Mouse (Mus musculus): Measurements from ENCODE around the gene Tmem176a. TPM values are rescaled to one million over a fixed set of nuclear protein-coding genes. Genes with fewer than 3 reads are reported as not detected.

The Tmem176a gene
- total RNA-seq, 4 experiments from 2014 or later, result 24.6 to 105 (median 49.3) TPM

DNA sequence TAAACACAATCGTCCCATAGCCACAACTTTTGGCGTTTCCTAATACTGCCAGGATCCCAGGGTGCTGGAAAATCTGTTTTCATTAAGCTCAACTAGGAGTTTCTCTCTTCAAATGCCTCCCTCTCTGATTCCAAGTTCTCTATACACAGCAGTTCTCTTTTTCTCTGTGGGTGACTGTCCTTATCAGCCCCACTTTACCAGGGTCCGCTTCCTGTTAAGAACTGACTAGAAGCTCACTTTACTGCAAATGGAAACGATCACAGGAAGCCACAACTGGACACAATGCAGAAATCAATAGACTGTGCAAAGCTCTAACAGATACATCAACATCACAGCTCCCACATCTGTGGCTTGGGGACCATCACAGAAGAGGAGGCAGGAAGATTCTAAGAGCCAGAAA is 53.5 kb downstream of the Tmem176a start:
- DNase-seq (ENCODE audit: low spot score in 2 of 2), result no peak

DNA sequence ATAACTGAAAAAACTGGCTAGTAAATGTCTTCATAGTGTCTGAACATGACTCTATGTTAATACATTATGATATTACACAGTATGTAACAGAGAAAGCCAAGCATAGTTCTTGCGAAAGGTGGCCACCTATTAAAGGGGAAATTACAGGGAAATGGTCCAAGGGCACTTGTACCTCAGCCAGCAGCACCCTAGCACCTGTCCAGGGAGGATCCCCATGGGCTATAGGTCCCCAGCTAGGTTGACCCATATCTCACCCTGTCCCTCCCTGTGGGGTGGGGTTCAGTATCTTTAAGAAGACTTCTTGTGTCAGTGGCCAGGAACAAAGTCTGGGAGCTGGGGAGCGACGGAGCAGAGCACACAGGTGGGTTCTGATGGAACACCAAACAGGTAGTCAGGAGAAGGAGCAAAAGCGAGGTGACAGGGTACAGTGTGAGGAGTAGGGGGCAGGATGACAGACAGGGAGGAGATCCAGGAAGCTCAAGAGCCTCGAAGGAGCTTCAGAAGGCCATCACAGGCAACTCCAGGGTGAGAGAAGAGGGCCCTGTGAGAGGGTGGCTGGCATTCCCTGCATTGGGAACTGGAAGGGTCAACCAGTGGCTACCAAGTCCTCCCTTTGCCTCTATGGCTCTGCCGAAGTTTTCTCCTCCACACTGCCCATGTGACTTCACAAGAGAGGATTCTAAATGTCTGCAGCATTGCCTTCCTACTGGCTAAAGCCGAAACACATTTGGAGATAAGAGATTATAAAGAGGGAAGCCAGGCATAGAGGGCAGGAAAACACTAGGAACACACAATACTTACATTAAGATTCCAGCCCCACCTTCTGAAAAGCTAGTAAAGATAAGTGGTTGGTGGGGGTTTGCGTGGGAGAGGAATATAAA is 54.5 kb downstream of the Tmem176a start:
- no peak for DNase-seq (ENCODE audit: low spot score in 2 of 2)

DNA sequence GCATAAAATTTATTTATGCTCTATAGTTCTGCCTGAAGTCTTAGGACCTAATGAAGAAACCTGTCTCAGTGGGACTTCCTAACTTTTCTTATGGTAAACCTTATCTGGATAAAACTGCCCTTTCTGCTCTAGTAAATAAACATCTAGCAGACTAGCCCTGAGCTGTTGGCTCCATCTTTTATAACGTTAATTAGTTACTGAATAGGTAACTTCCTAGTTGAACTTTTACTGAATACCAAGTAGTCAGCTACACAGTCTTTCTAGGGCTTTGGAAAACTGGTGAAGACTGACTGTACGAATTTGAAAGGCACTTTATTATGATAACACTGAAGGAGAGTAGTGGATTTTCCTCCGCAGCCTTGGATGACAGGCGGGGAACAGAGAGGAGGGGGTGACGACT is 55.2 kb downstream of the Tmem176a start:
- DNase-seq (ENCODE audit: low spot score in 2 of 2), result no peak

Other genes starting within 250 kb of the Tmem176a start
- gene Repin1, start 247.0 kb upstream of the Tmem176a start, total RNA-seq (2022), result 10 to 100 TPM; 46.3 to 57.9 (median 53.6) TPM
- 10 to 100 TPM in 1 of 4 experiments, 1 to 10 TPM in 1, not detected in 2; 1.2 to 10.6 TPM for gene Gm44965, start 247.0 kb upstream of the Tmem176a start, total RNA-seq (2022)
- 10 to 100 TPM in 1 of 4 experiments, 1 to 10 TPM in 3; 7.7 to 10.6 (median 9.1) TPM for gene Zfp775, start 238.9 kb upstream of the Tmem176a start, total RNA-seq (2022)
- gene AI854703, start 214.2 kb upstream of the Tmem176a start, total RNA-seq (2022), result 10 to 100 TPM; 11.8 to 14.8 (median 13.2) TPM
- 1 to 10 TPM in 1 of 4 experiments, under 1 TPM in 3; 0.56 to 1.1 (median 0.89) TPM for gene Gimap8, start 193.7 kb upstream of the Tmem176a start, total RNA-seq (2022)
- under 1 TPM; 0.35 to 0.54 (median 0.41) TPM for gene Gimap9, start 164.8 kb upstream of the Tmem176a start, total RNA-seq (2022)
- gene Gimap4, start 156.4 kb upstream of the Tmem176a start, total RNA-seq (2022), result under 1 TPM in 2 of 4 experiments, not detected in 2; 0.31 to 0.48 TPM
- gene Gimap6, start 132.7 kb upstream of the Tmem176a start, total RNA-seq (2022), result 1 to 10 TPM; 3.7 to 4.5 (median 4.2) TPM
- 1 to 10 TPM in 2 of 4 experiments, not detected in 2; 1.5 to 3.0 TPM for gene Gm28053, start 122.3 kb upstream of the Tmem176a start, total RNA-seq (2022)
- gene Gimap7, start 122.3 kb upstream of the Tmem176a start, total RNA-seq (2022), result not detected
- 1 to 10 TPM in 3 of 4 experiments, under 1 TPM in 1; 0.85 to 2.5 (median 1.6) TPM for gene Gimap1, start 101.9 kb upstream of the Tmem176a start, total RNA-seq (2022)
- gene Gimap5, start 94.7 kb upstream of the Tmem176a start, total RNA-seq (2022), result 1 to 10 TPM in 1 of 4 experiments, under 1 TPM in 3; 0.47 to 1.7 (median 0.74) TPM
- not detected for gene Gimap3, start 70.1 kb upstream of the Tmem176a start, total RNA-seq (2022)
- gene Tmem176b, start 577 bp downstream of the Tmem176a start, total RNA-seq (2022), result 100 to 1,000 TPM in 2 of 4 experiments, 10 to 100 TPM in 2; 55.0 to 137 (median 83.8) TPM
- not detected for gene Aoc1, start 32.0 kb downstream of the Tmem176a start, total RNA-seq (2022)
- not detected for gene 1600015I10Rik, start 89.0 kb downstream of the Tmem176a start, total RNA-seq (2022)
- gene Doxl2, start 134.0 kb downstream of the Tmem176a start, total RNA-seq (2022), result not detected
- not detected for gene Svs1, start 145.9 kb downstream of the Tmem176a start, total RNA-seq (2022)
- gene Gpnmb, start 195.6 kb downstream of the Tmem176a start, total RNA-seq (2022), result 10 to 100 TPM in 2 of 4 experiments, 1 to 10 TPM in 2; 3.5 to 67.0 (median 21.0) TPM
- 10 to 100 TPM; 24.3 to 30.0 (median 27.4) TPM for gene Malsu1, start 232.9 kb downstream of the Tmem176a start, total RNA-seq (2022)

All from layer of hippocampus, adult 8-10 months (tissue).